Mouse (Mus musculus): ENCODE results near the gene Mpzl2. TPM values are rescaled to one million over a fixed set of nuclear protein-coding genes. Genes with fewer than 3 reads are reported as not detected.
"Not testable (repeated sequence)": the region's sequence is repeated elsewhere in the genome, so short reads cannot be mapped to it uniquely, and the experiment has no call there.

Mpzl2 gene
- polyA plus RNA-seq, 1 experiment from 2014 or later = 0.92 TPM

DNA sequence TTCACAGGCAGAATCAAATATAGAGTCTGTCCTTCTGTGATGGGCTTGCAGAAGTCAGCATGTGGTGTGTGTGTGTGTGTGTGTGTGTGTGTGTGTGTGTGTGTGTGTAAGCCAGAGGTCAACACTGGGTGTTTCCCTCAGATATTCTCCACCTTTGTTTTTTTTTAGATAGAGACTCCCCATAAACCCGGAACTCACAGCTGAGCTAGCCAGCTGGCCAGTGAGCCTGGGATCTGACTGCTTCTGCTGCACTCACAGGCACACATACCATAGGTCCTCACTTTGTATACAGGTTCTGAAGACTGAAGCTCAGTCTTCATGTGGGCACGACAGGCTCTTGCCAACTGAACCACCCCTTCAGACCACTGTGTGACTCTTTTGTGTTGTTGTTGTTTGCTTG, 7.3 kb upstream of the Mpzl2 start:
- peaks cover 35% of the 10 kb centered on the region for H3K27me3 ChIP-seq (replicated peaks)
- no peak overlapping the region for H3K9ac ChIP-seq
- H3K36me3 ChIP-seq = no peaks in the 10 kb centered on the region
- ATAC-seq (ENCODE audit: insufficient number of reproducible peaks, low FRiP score) = no peak
- WGBS = 47% methylated on average over 2 of the region's 2 CpGs
- H3K4me3 ChIP-seq = no peak overlapping the region
- no peaks in the 10 kb centered on the region for H3K9me3 ChIP-seq (replicated peaks)
- H3K4me2 ChIP-seq = no peak overlapping the region
- no peak overlapping the region for H3K27ac ChIP-seq (ENCODE audit: poor library complexity, severe bottlenecking)
- H3K4me1 ChIP-seq (replicated peaks) = 0 out of 2 replicates have a peak, but pooled peaks cover 3% of the 10 kb centered on the region

GRCm38 (mm10) chr9:45034526-45034925, 5.1 kb upstream of the Mpzl2 start:
- H3K4me2 ChIP-seq = no peak overlapping the region
- WGBS = 78% methylated on average over 3 of the region's 3 CpGs
- H3K9ac ChIP-seq = no peak overlapping the region
- H3K27me3 ChIP-seq (replicated peaks) = peaks cover 41% of the 10 kb centered on the region
- no peaks in the 10 kb centered on the region for H3K36me3 ChIP-seq
- no peaks in the 10 kb centered on the region for H3K9me3 ChIP-seq (replicated peaks)
- H3K4me3 ChIP-seq = no peak overlapping the region
- no peak for ATAC-seq (ENCODE audit: insufficient number of reproducible peaks, low FRiP score)
- 0 out of 2 replicates have a peak, but pooled peaks cover 3% of the 10 kb centered on the region for H3K4me1 ChIP-seq (replicated peaks)
- H3K27ac ChIP-seq (ENCODE audit: poor library complexity, severe bottlenecking) = no peak overlapping the region

- not testable (repeated sequence) for H3K4me2 ChIP-seq; H3K27ac ChIP-seq (ENCODE audit: poor library complexity, severe bottlenecking); ATAC-seq (ENCODE audit: insufficient number of reproducible peaks, low FRiP score); H3K9me3 ChIP-seq (replicated peaks); H3K36me3 ChIP-seq; H3K4me3 ChIP-seq; H3K9ac ChIP-seq
- H3K4me1 ChIP-seq (replicated peaks) = peaks cover 22% of the 10 kb centered on the region
- 67% methylated on average over 1 of the region's 1 CpGs for WGBS
- H3K27me3 ChIP-seq (replicated peaks) = peaks cover 56% of the 10 kb centered on the region
Observed at GRCm38 (mm10) chr9:45037803-45038202, 1.8 kb upstream of the Mpzl2 start.

GRCm38 (mm10) chr9:45040066-45040845, 657 bp downstream of the Mpzl2 start:
- Histone ChIP-seq H3K9me3 (replicated peaks) (no peaks in the 10 kb centered on the region), H3K4me1 (replicated peaks) (peaks cover 26% of the 10 kb centered on the region), H3K4me3 (no peak overlapping the region), H3K36me3 (no peaks in the 10 kb centered on the region), H3K27ac (ENCODE audit: poor library complexity, severe bottlenecking) (no peak overlapping the region), H3K27me3 (replicated peaks) (peaks cover 80% of the 10 kb centered on the region), H3K9ac (no peak overlapping the region), H3K4me2 (0 out of 2 replicates have a peak overlapping the region, but pooled peaks have one; percentile 16)
- ATAC-seq (ENCODE audit: insufficient number of reproducible peaks, low FRiP score) = no peak
- 11% methylated on average over 14 of the region's 14 CpGs for WGBS

- peaks cover 26% of the 10 kb centered on the region for H3K4me1 ChIP-seq (replicated peaks)
- 29% methylated on average over 17 of the region's 17 CpGs for WGBS
- no peak overlapping the region for H3K4me3 ChIP-seq
- H3K9me3 ChIP-seq (replicated peaks) = no peaks in the 10 kb centered on the region
- H3K36me3 ChIP-seq = no peaks in the 10 kb centered on the region
- ATAC-seq (ENCODE audit: insufficient number of reproducible peaks, low FRiP score) = no peak
- H3K27ac ChIP-seq (ENCODE audit: poor library complexity, severe bottlenecking) = no peak overlapping the region
- 0 out of 2 replicates have a peak overlapping the region, but pooled peaks have one; percentile 16 for H3K4me2 ChIP-seq
- no peak overlapping the region for H3K9ac ChIP-seq
- H3K27me3 ChIP-seq (replicated peaks) = peaks cover 81% of the 10 kb centered on the region
Observed at GRCm38 (mm10) chr9:45041131-45041838, 1.7 kb downstream of the Mpzl2 start.

GRCm38 (mm10) chr9:45042056-45042720, 2.6 kb downstream of the Mpzl2 start:
- Histone ChIP-seq H3K9me3 (replicated peaks) (no peaks in the 10 kb centered on the region), H3K27me3 (replicated peaks) (peaks cover 90% of the 10 kb centered on the region), H3K27ac (ENCODE audit: poor library complexity, severe bottlenecking) (no peak overlapping the region), H3K9ac (no peak overlapping the region), H3K4me2 (peak overlapping the region; percentile 59), H3K4me3 (peak overlapping the region; percentile 24), H3K4me1 (replicated peaks) (peaks cover 26% of the 10 kb centered on the region), H3K36me3 (no peaks in the 10 kb centered on the region)
- WGBS = 2% methylated on average over 20 of the region's 20 CpGs
- ATAC-seq (ENCODE audit: insufficient number of reproducible peaks, low FRiP score) = peak; percentile 72; the same call in 1 of the 2 replicates

DNA sequence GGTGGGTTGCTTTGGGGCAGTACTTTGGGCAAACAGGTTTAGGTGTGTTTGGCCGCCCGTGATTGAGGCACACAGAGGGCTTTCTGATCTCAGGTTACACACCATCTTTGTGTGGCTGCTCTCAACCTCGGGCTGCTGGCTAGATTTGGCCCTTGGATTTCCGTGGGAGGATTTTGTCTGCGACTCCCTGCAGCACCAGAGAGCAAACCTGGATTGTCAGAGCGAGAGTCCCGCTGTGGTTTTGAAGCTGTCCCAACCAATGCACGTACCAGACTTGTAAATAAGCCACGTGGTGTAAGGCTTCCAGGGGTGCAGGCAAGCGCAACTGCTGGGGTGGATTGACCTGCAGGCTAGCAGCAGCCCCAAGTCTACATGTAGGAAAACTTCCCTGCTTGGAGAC, 3.3 kb downstream of the Mpzl2 start:
- ATAC-seq (ENCODE audit: insufficient number of reproducible peaks, low FRiP score) = no peak
- H3K9ac ChIP-seq = no peak overlapping the region

DNA sequence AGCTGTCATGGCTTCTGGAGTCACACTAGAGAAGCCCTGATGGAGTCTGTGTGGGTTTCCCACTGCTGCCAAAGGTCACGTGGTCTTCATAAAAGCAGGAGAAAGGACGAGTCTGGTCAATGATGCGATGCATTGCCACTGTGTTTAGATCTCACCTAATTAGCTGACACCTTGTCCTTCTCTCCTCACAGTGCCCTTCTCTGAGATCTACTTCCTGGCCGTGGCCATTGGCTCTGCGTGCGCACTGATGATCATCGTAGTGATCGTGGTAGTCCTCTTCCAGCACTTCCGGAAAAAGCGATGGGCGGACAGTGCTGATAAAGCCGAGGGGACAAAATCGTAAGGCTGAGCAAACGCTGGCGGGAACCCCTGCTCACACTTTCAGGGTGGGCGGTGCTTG, 7.4 kb downstream of the Mpzl2 start:
- H3K36me3 ChIP-seq = no peaks in the 10 kb centered on the region
- H3K4me1 ChIP-seq (replicated peaks) = peaks cover 12% of the 10 kb centered on the region
- 82% methylated on average over 16 of the region's 16 CpGs for WGBS
- H3K4me3 ChIP-seq = no peak overlapping the region
- no peak overlapping the region for H3K9ac ChIP-seq
- no peak for ATAC-seq (ENCODE audit: insufficient number of reproducible peaks, low FRiP score)
- no peak overlapping the region for H3K4me2 ChIP-seq
- peaks cover 67% of the 10 kb centered on the region for H3K27me3 ChIP-seq (replicated peaks)
- H3K9me3 ChIP-seq (replicated peaks) = no peaks in the 10 kb centered on the region
- H3K27ac ChIP-seq (ENCODE audit: poor library complexity, severe bottlenecking) = no peak overlapping the region

More for the DNA sequence above, 3.3 kb downstream of the Mpzl2 start:
- Histone ChIP-seq H3K4me2 (peak overlapping the region; percentile 59), H3K9me3 (replicated peaks) (no peaks in the 10 kb centered on the region), H3K4me3 (peak overlapping the region; percentile 24), H3K4me1 (replicated peaks) (peaks cover 26% of the 10 kb centered on the region), H3K27me3 (replicated peaks) (peaks cover 90% of the 10 kb centered on the region), H3K36me3 (no peaks in the 10 kb centered on the region), H3K27ac (ENCODE audit: poor library complexity, severe bottlenecking) (no peak overlapping the region)
- WGBS = 2% methylated on average over 10 of the region's 10 CpGs

- Histone ChIP-seq H3K27ac (ENCODE audit: poor library complexity, severe bottlenecking) (no peak overlapping the region), H3K27me3 (replicated peaks) (peaks cover 62% of the 10 kb centered on the region), H3K36me3 (no peaks in the 10 kb centered on the region), H3K9me3 (replicated peaks) (no peaks in the 10 kb centered on the region), H3K4me2 (no peak overlapping the region), H3K9ac (no peak overlapping the region), H3K4me3 (no peak overlapping the region), H3K4me1 (replicated peaks) (no peaks in the 10 kb centered on the region)
- 29% methylated on average over 4 of the region's 4 CpGs for WGBS
- no peak for ATAC-seq (ENCODE audit: insufficient number of reproducible peaks, low FRiP score)
Observed at GRCm38 (mm10) chr9:45048511-45048910, 8.9 kb downstream of the Mpzl2 start.

- Histone ChIP-seq H3K9ac (no peak overlapping the region), H3K4me3 (no peak overlapping the region), H3K4me1 (replicated peaks) (no peaks in the 10 kb centered on the region), H3K36me3 (no peaks in the 10 kb centered on the region), H3K27ac (ENCODE audit: poor library complexity, severe bottlenecking) (no peak overlapping the region), H3K27me3 (replicated peaks) (peaks cover 55% of the 10 kb centered on the region), H3K9me3 (replicated peaks) (no peaks in the 10 kb centered on the region), H3K4me2 (no peak overlapping the region)
- ATAC-seq (ENCODE audit: insufficient number of reproducible peaks, low FRiP score) = no peak
- WGBS = 65% methylated on average over 1 of the region's 1 CpGs
Observed at GRCm38 (mm10) chr9:45049731-45050130, 10.1 kb downstream of the Mpzl2 start.

DNA sequence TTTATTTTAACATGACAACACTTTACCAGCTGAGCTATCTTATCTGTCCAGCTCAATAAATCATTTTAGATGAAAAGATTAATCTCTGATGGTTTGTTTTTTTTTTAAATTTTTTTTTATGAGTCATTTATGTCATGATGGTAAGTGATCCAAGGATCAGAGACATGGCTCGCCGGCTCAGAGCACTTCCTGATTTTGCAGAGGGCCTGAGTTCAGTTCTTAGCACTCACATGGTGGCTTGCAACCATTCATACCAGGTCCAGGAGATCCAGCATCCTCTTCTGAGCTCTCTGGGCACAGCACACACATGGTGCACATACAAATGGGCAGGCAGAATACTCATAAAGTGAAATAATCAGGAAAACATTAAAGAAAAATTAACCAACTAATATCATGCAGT, 10.7 kb downstream of the Mpzl2 start:
- Histone ChIP-seq H3K4me1 (replicated peaks) (no peaks in the 10 kb centered on the region), H3K27me3 (replicated peaks) (peaks cover 50% of the 10 kb centered on the region), H3K4me2 (no peak overlapping the region), H3K4me3 (no peak overlapping the region), H3K9me3 (replicated peaks) (no peaks in the 10 kb centered on the region), H3K36me3 (no peaks in the 10 kb centered on the region), H3K27ac (ENCODE audit: poor library complexity, severe bottlenecking) (no peak overlapping the region), H3K9ac (no peak overlapping the region)
- 73% methylated on average over 2 of the region's 2 CpGs for WGBS
- no peak for ATAC-seq (ENCODE audit: insufficient number of reproducible peaks, low FRiP score)

Measured in heart, embryonic 12.5 days (tissue).